ENCODE assay signal across 20 mouse cellular contexts in genomic region chr5:84453839-84454238, GRCm38 (mm10). TPM values are rescaled to one million over a fixed set of nuclear protein-coding genes. Genes with fewer than 3 reads are reported as not detected.
"Had no signal": no experiment of that assay in that cellular context is flagged by ENCODE, and none has a peak within 500 bp of the region (broad histone marks: within the 10 kb centered on the region; RNA-seq: fewer than 3 reads in every experiment).

No protein-coding gene starts in this region.

- H3K36me3 ChIP-seq: liver, embryonic 13.5 days; liver, embryonic 15.5 days; lung, embryonic 15.5 days; neural tube, embryonic 12.5 days; stomach, embryonic 15.5 days had no signal

- ATAC-seq: liver, postnatal 0 days; lung, postnatal 0 days; midbrain, embryonic 16.5 days had no signal

- H3K27me3 ChIP-seq: liver, embryonic 13.5 days; liver, embryonic 15.5 days; lung, embryonic 15.5 days; megakaryocyte, embryonic 14.5 days; neural tube, embryonic 12.5 days; stomach, embryonic 15.5 days had no signal

- H3K4me3 ChIP-seq: liver, embryonic 13.5 days; liver, embryonic 15.5 days; lung, embryonic 15.5 days; megakaryocyte, embryonic 14.5 days; neural tube, embryonic 12.5 days; stomach, embryonic 15.5 days had no signal

- DNase-seq: liver, embryonic 13.5 days; liver, postnatal 0 days; lung, adult 2 months; lung, postnatal 14 days; lung, postnatal 36 days; right cerebral cortex, postnatal 14 days; thymus, adult 2 months; thymus, postnatal 25 days; thymus, postnatal 4 days had no signal

- H3K4me2 ChIP-seq: liver, embryonic 13.5 days; liver, embryonic 15.5 days; lung, embryonic 15.5 days; neural tube, embryonic 12.5 days; stomach, embryonic 15.5 days had no signal

- H3K27ac ChIP-seq: liver, embryonic 13.5 days; liver, embryonic 15.5 days; lung, embryonic 15.5 days; macrophage; neural tube, embryonic 12.5 days; stomach, embryonic 15.5 days; stomach, postnatal 0 days had no signal

- H3K9me3 ChIP-seq: liver, embryonic 13.5 days; liver, embryonic 15.5 days; lung, embryonic 15.5 days; megakaryocyte, embryonic 14.5 days; neural tube, embryonic 12.5 days; stomach, embryonic 15.5 days had no signal

- H3K9ac ChIP-seq: liver, embryonic 13.5 days; liver, embryonic 15.5 days; liver, postnatal 0 days; lung, embryonic 15.5 days; neural tube, embryonic 12.5 days; stomach, embryonic 15.5 days had no signal

- H3K4me1 ChIP-seq: liver, embryonic 13.5 days; liver, embryonic 15.5 days; lung, embryonic 15.5 days; megakaryocyte, embryonic 14.5 days; neural tube, embryonic 12.5 days; stomach, embryonic 15.5 days had no signal

RNA-seq across cellular contexts. Expression of gene Epha5, which starts 36.7 kb away (rescaled TPM):
- total RNA-seq: monocyte, adult 5-6 weeks had no signal
- polyA plus RNA-seq: liver, postnatal 0 days; macrophage; spleen, adult 2 months; thymus, adult 2 months had no signal
